Mouse (Mus musculus) lung, adult 2 months (tissue): Measurements from ENCODE around the gene Crim1.

Source experiments
- CTCF ChIP-seq: fragments of 200-500 bp; IDR thresholded peaks from 2 replicates; pipeline ENCODE4 v1.5.1; 2011; ENCODE audit warnings: mild to moderate bottlenecking, low read length, control low read depth; ENCODE audit not compliant: insufficient read depth
- POLR2A ChIP-seq: fragments of 200-500 bp; IDR thresholded peaks from 2 replicates; pipeline ENCODE4 v1.6.1; 2011; ENCODE audit warnings: low read depth, mild to moderate bottlenecking, control low read depth, low read length, borderline replicate concordance; ENCODE audit errors: extremely low read depth

- TF ChIP-seq CTCF = no peak
- no peak for TF ChIP-seq POLR2A
These were observed 79.1 kb downstream of the Crim1 start for GRCm38 (mm10) chr17:78279191-78279590.
